Mouse (Mus musculus): ENCODE results near the gene Vamp8. TPM values are rescaled to one million over a fixed set of nuclear protein-coding genes. Genes with fewer than 3 reads are reported as not detected.

Gene Vamp8
- polyA plus RNA-seq (2015; fragmentation: Nextera tagmentation; extraction: Ambion mirVana), result 29.8 and 33.5 TPM in 2 replicates

DNA sequence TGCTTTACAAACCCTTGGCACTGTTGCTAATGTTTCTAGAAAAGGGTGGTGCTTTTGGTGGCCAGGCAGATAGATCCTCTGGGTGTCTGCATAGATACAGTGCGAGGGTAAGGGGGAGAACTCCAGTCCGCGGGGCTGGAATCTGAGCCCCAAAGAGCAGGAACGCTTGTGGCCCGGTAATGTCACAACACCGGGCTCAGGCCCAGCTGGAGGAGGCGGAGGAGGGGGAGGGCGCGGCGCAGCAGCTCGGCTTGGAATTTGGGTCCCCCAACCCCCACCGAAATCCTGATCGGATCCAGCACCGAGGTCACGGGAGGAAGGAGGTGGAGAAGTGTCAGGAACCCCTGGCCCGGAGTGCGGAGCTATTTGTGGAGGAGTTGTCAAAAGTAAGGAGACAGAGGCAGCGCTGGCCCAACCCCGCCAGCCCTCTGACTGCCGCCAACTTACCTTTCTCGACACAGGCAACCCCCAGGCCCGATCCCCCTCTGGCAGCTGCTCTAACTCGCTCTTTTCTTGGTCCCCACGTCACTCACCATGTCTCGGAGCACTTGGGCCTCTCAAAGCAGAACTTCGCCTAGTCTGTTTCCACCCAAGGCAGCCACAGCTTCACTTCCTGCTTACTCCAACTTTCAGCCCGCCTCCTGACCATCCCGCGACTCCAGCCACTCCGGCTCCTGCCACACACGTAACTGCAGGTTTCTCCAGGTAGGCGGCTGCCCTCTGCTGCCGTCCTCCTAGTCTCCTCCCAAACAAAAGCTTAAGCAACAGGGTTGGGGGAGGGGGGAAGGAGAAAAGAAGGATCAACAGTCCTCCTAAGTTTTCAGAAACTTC, at the start of gene Vamp8:
Gene Vamp8, minus strand, starts transcription at position 763 of the 831 bp plus-strand sequence.

GRCm38 (mm10) chr6:72439355-72440185, 49.1 kb upstream of the Vamp8 start, which contains the start of gene Mat2a:
TSS of gene Mat2a (minus strand) at chr6:72439558.

DNA sequence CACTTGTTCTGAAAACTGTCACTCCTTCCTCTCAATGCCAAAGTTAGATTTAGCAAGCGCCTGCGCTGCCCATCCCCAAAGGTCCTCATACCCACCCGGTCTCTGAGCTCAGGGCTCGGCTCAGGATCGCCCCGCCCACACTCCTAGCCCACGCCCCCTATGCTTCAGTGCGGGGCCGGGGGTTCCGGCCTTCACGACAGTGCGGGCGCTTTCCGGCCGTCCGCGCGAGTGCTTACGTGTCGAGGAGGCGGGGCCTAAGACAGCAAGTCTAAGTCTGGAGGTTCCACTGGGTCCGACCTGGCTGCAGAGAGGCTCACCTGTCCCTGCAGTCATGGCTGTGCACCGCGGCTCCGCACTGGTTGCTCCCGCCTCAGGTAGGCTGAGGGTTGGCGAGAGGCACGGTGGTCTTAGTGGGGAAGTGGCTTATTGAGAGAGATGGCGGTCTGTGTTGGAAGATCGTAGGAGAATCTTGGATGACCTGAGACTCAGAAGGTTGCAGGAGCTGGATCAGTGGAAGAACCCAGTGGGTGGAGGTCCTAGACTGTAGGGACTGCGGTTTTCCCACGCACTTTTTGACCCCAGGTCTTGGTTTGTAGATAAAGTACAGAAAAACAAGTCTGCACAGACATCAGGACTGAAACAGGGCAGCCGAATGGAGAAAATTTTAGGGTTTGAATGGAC, 23.7 kb upstream of the Vamp8 start, which contains the start of gene Ggcx:
Gene Ggcx, plus strand, starts transcription at position 233 of the 681 bp plus-strand sequence.

DNA sequence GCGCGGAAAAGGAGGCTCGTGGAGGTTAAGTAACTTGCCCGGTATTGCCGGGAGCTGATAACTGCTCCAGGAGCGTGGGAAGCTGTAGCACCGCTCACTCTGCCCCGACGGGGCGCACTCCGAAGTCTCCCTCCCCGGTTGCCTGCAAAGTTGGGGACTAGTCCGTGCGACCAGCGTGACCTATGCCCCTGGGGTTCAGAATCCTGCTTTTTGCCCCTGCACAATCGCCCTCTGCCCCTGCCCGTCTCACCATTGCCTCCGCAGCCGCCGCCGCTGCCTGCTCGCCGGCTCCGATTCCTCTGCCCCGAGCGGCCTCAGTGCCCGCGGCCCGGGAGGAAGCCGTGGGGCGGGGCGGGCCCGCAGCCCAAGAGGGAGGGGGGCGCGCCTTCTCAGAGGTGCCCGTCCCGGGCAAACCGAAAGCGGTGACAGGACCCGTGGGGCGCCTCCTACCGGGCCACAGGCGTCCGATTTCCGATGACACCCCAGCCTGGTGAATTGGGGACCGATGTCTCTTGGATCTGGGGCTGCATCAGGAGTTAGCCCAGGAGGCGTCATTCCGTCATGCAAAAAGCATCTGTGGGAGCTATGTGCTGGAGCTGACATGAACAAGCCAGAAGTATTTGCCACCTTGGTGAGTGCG, 10.3 kb downstream of the Vamp8 start, which contains the start of gene Vamp5:
Gene Vamp5, minus strand, starts transcription at position 338 of the 640 bp plus-strand sequence.

DNA sequence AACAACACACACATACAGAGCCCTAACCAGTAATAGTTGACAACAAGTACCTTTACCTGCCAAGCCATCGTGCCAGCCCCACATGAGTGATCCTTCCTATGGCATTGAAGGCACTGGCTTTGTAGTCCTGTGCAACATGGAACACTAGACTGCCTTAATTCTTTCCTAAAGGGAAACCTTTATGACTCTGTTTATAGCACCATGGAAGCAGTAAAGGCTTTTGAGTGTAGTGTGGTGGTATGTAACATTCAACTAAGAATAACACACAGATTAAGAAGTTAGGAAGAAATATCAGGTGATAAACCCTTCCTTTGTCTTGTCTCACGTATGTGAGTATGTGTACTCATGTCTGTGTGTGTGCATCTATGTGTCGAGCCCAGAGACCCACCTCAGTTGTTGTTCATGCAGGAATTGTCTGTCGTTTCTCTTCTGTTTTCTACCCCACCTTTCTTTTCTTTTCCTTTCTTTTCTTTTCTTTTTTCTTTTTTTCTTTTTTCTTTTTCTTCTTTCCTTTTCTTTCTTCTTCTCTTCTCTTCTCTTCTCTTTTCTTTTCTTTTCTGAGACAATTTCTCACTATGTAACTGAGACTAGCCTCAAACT, 23.6 kb downstream of the Vamp8 start, which contains the start of gene Rnf181:
Gene Rnf181, minus strand, starts transcription at position 113 of the 600 bp plus-strand sequence.

GRCm38 (mm10) chr6:72355066-72355911, 35.2 kb downstream of the Vamp8 start, which contains the start of gene Tmem150a:
TSS of gene Tmem150a (plus strand) at chr6:72355447.

DNA sequence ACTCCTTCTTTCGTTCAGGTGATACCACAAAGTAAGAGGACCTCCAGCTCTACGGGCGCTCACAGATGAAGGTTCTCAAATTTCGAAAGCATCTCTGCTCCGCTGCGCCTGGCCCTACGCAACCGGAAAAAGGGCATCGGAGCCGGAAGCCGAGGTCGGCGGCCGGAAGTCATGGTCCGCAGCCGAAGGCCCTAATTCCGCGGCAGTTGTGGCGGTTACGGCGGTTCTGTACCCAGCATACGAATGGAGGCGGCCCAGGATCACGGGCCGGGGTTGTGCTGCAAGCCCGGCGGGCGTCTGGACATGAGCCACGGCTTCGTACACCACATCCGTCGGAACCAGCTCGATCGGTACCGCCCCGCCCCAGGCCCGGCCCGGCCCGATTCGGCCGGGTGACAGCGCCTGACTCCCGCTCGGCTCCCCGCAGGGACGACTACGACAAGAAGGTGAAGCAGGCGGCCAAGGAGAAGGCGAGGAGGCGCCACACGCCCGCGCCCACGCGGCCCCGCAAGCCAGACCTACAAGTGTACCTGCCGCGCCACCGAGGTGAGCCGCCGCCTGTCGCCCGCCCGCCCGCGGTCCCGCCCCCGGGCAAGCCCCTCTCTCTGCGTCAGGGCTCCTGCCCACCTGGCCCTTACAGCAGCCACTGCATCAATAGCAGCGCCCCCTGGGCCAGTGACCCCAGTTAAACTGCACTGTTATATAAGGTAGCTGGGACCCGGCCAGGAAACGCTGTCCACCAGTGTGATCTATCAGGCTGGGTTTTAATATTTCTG, 43.1 kb downstream of the Vamp8 start, which contains the start of gene 0610030E20Rik:
Gene 0610030E20Rik, plus strand, starts transcription at position 152 of the 776 bp plus-strand sequence.

DNA sequence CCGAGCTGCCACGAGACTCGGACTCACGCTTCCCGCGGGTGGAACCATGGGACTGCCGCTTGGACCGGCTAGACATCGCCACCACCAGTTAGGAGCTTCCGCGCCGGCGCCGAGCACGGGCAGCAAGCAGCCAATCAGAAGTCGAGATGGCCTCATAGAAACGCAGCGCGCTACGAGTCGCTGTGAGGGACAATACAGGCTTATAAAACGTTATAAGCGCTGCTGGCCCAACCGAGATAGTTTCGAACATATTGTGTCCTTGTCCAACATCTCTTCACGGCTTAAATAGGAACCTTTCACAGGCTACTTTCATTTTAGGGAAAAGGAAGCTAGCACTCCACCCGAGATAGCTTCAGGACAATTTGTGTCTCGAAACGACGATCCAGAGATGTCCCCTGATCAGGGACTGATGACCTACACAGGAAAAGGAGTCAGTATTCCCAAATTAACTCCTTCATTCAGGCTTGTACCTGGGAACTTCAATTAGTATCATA, 45.4 kb downstream of the Vamp8 start, which contains the start of gene Usp39:
Gene Usp39, minus strand, starts transcription at position 111 of the 494 bp plus-strand sequence.

Other genes with a start within 250 kb of the Vamp8 start
- gene Atoh8, start 155.1 kb downstream of the Vamp8 start, polyA plus RNA-seq (2015; fragmentation: Nextera tagmentation; extraction: Ambion mirVana), result 3.6 and 3.8 TPM in 2 replicates
- gene Sftpb, start 86.1 kb downstream of the Vamp8 start, polyA plus RNA-seq (2015; fragmentation: Nextera tagmentation; extraction: Ambion mirVana), result 0.20 and 0.27 TPM in 2 replicates
- gene Usp39, start 45.5 kb downstream of the Vamp8 start, polyA plus RNA-seq (2015; fragmentation: Nextera tagmentation; extraction: Ambion mirVana), result 31.2 and 32.1 TPM in 2 replicates
- 13.8 and 15.6 TPM in 2 replicates for gene 0610030E20Rik, start 43.4 kb downstream of the Vamp8 start, polyA plus RNA-seq (2015; fragmentation: Nextera tagmentation; extraction: Ambion mirVana)
- gene Tmem150a, start 35.3 kb downstream of the Vamp8 start, polyA plus RNA-seq (2015; fragmentation: Nextera tagmentation; extraction: Ambion mirVana), result 21.6 and 25.5 TPM in 2 replicates
- gene Rnf181, start 23.7 kb downstream of the Vamp8 start, polyA plus RNA-seq (2015; fragmentation: Nextera tagmentation; extraction: Ambion mirVana), result 154 and 155 TPM in 2 replicates
- gene Vamp5, start 10.2 kb downstream of the Vamp8 start, polyA plus RNA-seq (2015; fragmentation: Nextera tagmentation; extraction: Ambion mirVana), result 22.7 and 27.5 TPM in 2 replicates
- 13.2 and 15.4 TPM in 2 replicates for gene Ggcx, start 23.6 kb upstream of the Vamp8 start, polyA plus RNA-seq (2015; fragmentation: Nextera tagmentation; extraction: Ambion mirVana)
- gene Mat2a, start 48.9 kb upstream of the Vamp8 start, polyA plus RNA-seq (2015; fragmentation: Nextera tagmentation; extraction: Ambion mirVana), result 248 and 259 TPM in 2 replicates
- gene Sh2d6, start 131.0 kb upstream of the Vamp8 start, polyA plus RNA-seq (2015; fragmentation: Nextera tagmentation; extraction: Ambion mirVana), result 0.24 and 0.62 TPM in 2 replicates
- 19.4 and 21.5 TPM in 2 replicates for gene Capg, start 153.7 kb upstream of the Vamp8 start, polyA plus RNA-seq (2015; fragmentation: Nextera tagmentation; extraction: Ambion mirVana)
- 18.0 and 18.6 TPM in 2 replicates for gene Elmod3, start 207.7 kb upstream of the Vamp8 start, polyA plus RNA-seq (2015; fragmentation: Nextera tagmentation; extraction: Ambion mirVana)
- 9.4 and 10.7 TPM in 2 replicates for gene Retsat, start 207.8 kb upstream of the Vamp8 start, polyA plus RNA-seq (2015; fragmentation: Nextera tagmentation; extraction: Ambion mirVana)
- gene Tgoln1, start 226.3 kb upstream of the Vamp8 start, polyA plus RNA-seq (2015; fragmentation: Nextera tagmentation; extraction: Ambion mirVana), result 34.5 and 35.1 TPM in 2 replicates

Data from neural tube, postnatal 0 days (tissue).